Mouse (Mus musculus) limb, embryonic 10.5 days (tissue): ENCODE results near the gene Carmil1. TPM values are rescaled to one million over a fixed set of nuclear protein-coding genes. Genes with fewer than 3 reads are reported as not detected.

Experiments used
- DNase-seq: peaks from one replicate; pipeline ENCODE4 v3.0.0-alpha.2; 2017; ENCODE audit warnings: low spot score
- H3K27ac ChIP-seq: fragments of 300-500 bp; sonication (generic); 2 replicates; pipeline ENCODE4 v1.5.1; 2016; ENCODE audit warnings: mild to moderate bottlenecking
- H3K27me3 ChIP-seq: fragments of 300-500 bp; sonication (generic); 2 replicates; pipeline ENCODE4 v1.6.1; 2016; ENCODE audit warnings: low read depth, mild to moderate bottlenecking; ENCODE audit not compliant: poor library complexity, severe bottlenecking
- H3K36me3 ChIP-seq: fragments of 300-500 bp; sonication (generic); 2 replicates; pipeline ENCODE4 v1.6.1; 2016; ENCODE audit warnings: mild to moderate bottlenecking, moderate library complexity
- H3K4me1 ChIP-seq: fragments of 300-500 bp; sonication (generic); 2 replicates; pipeline ENCODE4 v1.6.1; 2016
- H3K4me3 ChIP-seq: fragments of 300-500 bp; sonication (generic); 2 replicates; pipeline ENCODE4 v1.5.1; 2016; ENCODE audit warnings: mild to moderate bottlenecking, moderate library complexity
- H3K9me3 ChIP-seq: fragments of 300-500 bp; sonication (generic); replicated peaks from 2 replicates; pipeline ENCODE4 v1.6.1; 2016; ENCODE audit warnings: mild to moderate bottlenecking
- WGBS: fragments of 180-500 bp; shearing (Covaris S2); methylation state at CpG from one replicate; pipeline ENCODE4 v1.1.7; 2016; 5-methylcytosine and 5-hydroxymethylcytosine counted together
- polyA plus RNA-seq: library from polyadenylated mRNA; unstranded; fragments of >200 nt; fragmentation: Nextera tagmentation; extraction: Ambion mirVana; gene quantifications from 2 replicates; pipeline ENCODE4 v1.2.1, GENCODE M21; 2016

The Carmil1 gene
- polyA plus RNA-seq, 1 experiment from 2014 or later: 33.1 TPM

GRCm38 (mm10) chr13:24230541-24231095 is 50.0 kb downstream of the Carmil1 start:
- no peak overlapping the region for H3K4me3 ChIP-seq
- DNase-seq: no peak
- H3K27ac ChIP-seq: no peak overlapping the region
- H3K4me1 ChIP-seq: no peaks in the 10 kb centered on the region
- H3K27me3 ChIP-seq: no peaks in the 10 kb centered on the region
- peaks cover 2% of the 10 kb centered on the region; the same call in 1 of the 2 replicates for H3K9me3 ChIP-seq
- WGBS: 88% methylated on average over 4 of the region's 4 CpGs
- H3K36me3 ChIP-seq: no peaks in the 10 kb centered on the region

DNA sequence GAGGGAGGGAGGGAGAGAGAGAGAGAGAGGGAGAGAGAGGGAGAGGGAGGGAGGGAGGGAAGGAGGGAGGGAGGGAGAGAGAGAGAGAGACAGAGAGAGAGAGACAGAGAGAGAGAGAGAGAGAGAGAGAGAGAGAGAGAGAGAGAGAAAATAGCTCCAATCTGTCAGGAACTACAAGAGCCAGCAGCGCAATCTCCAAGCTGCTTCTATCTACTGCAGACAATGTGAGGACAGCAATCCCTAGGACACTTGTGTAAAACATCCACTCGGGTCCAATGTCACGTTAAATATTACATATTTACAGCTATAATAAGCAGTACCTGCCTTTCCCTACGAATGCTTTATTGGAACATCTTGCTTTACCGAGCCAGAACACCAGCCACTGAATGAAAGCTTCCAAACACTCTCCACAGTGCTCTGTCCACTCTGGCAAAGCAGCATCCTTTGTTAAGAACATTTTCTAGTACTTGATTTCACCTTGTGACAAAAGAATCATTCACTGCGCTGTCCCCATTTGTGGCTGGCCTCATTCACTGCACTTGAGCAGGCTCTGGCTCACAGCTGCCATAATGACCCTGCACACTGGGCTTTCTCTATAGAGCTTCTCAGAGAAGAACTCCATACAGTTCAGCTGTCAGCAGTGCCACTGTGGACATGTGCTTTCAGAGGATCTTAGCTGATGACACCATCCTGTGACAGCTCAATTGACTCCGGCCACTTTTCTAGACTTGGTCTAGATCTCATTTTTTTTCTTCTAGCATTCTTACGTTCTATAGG is 57.0 kb downstream of the Carmil1 start:
- Histone ChIP-seq H3K4me1 (0 out of 2 replicates have a peak, but pooled peaks cover 6% of the 10 kb centered on the region), H3K9me3 (0 out of 2 replicates have a peak, but pooled peaks cover 2% of the 10 kb centered on the region), H3K27ac (no peak overlapping the region), H3K27me3 (no peaks in the 10 kb centered on the region), H3K4me3 (no peak overlapping the region), H3K36me3 (no peaks in the 10 kb centered on the region)
- WGBS: 90% methylated on average over 8 of the region's 8 CpGs
- no peak for DNase-seq

GRCm38 (mm10) chr13:24220441-24220970 is 60.1 kb downstream of the Carmil1 start:
- WGBS: 84% methylated on average over 3 of the region's 3 CpGs
- Histone ChIP-seq H3K27me3 (no peaks in the 10 kb centered on the region), H3K27ac (no peak overlapping the region), H3K4me3 (no peak overlapping the region), H3K36me3 (no peaks in the 10 kb centered on the region), H3K4me1 (0 out of 2 replicates have a peak, but pooled peaks cover 6% of the 10 kb centered on the region), H3K9me3 (no peaks in the 10 kb centered on the region)
- no peak for DNase-seq

DNA sequence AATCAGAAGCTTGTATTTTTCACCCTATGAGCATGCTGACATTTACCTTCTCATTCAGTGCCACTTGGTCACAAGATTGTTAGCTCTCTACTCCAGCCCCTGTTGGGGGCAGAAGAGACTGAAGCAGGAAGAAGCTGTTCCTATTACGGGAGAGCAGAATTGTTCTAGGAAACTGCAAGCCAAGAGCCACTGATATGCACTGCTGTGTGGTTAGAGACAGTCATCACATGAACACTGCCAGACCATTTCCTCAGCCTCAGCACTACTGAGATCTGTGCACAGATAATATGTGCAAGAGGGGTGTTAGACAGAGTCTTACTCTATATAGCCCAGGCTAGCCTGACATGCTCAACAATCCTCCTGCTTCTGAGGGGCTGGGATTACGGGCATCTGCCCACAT is 69.4 kb downstream of the Carmil1 start:
- no peak for DNase-seq
- H3K36me3 ChIP-seq: no peaks in the 10 kb centered on the region
- WGBS: 78% methylated on average over 2 of the region's 2 CpGs
- H3K27me3 ChIP-seq: no peaks in the 10 kb centered on the region
- H3K9me3 ChIP-seq: no peaks in the 10 kb centered on the region
- H3K4me1 ChIP-seq: 0 out of 2 replicates have a peak, but pooled peaks cover 4% of the 10 kb centered on the region
- no peak overlapping the region for H3K27ac ChIP-seq
- no peak overlapping the region for H3K4me3 ChIP-seq

GRCm38 (mm10) chr13:24206097-24206496 is 74.5 kb downstream of the Carmil1 start:
- Histone ChIP-seq H3K9me3 (no peaks in the 10 kb centered on the region), H3K4me3 (no peak overlapping the region), H3K4me1 (peaks cover 10% of the 10 kb centered on the region), H3K36me3 (no peaks in the 10 kb centered on the region), H3K27ac (no peak overlapping the region), H3K27me3 (no peaks in the 10 kb centered on the region)
- no peak for DNase-seq
- 85% methylated on average over 6 of the region's 6 CpGs for WGBS

GRCm38 (mm10) chr13:24202314-24202713 is 78.3 kb downstream of the Carmil1 start:
- WGBS: 90% methylated on average over 6 of the region's 6 CpGs

GRCm38 (mm10) chr13:24199861-24200543 is 80.6 kb downstream of the Carmil1 start:
- no peak overlapping the region for H3K4me3 ChIP-seq
- no peaks in the 10 kb centered on the region for H3K36me3 ChIP-seq
- H3K9me3 ChIP-seq: no peaks in the 10 kb centered on the region
- no peak overlapping the region for H3K27ac ChIP-seq
- H3K27me3 ChIP-seq: no peaks in the 10 kb centered on the region
- peaks cover 18% of the 10 kb centered on the region for H3K4me1 ChIP-seq
- DNase-seq: no peak
- WGBS: 62% methylated on average over 7 of the region's 7 CpGs

More at GRCm38 (mm10) chr13:24202314-24202713, 78.3 kb downstream of the Carmil1 start:
- no peaks in the 10 kb centered on the region for H3K9me3 ChIP-seq
- H3K4me1 ChIP-seq: peaks cover 18% of the 10 kb centered on the region
- no peaks in the 10 kb centered on the region for H3K27me3 ChIP-seq
- no peaks in the 10 kb centered on the region for H3K36me3 ChIP-seq
- no peak overlapping the region for H3K4me3 ChIP-seq
- DNase-seq: no peak
- no peak overlapping the region for H3K27ac ChIP-seq

DNA sequence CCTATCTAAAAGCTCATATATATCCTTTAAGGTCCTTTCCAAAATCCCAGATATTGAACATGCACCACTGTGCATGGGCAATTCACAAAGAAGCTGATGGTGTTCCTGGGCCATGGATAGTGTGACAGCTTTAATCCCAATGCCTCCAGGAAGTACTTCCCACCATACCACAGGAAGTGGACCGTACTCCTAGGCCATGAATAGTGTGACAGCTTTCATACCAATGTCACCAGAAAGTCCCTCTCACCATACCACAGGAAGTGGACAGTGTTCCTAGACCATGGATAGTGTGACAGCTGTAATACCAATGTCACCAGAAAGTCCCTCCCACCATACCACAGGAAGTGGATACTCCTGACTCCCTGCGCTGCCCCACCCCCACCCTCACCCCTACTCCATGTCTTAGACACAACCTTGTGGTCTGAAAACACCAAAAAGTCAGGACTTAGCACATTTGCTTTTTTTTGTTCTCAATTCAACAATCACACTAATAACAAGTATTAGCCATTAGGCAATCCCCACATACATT is 82.1 kb downstream of the Carmil1 start:
- H3K9me3 ChIP-seq: 0 out of 2 replicates have a peak, but pooled peaks cover 5% of the 10 kb centered on the region
- H3K36me3 ChIP-seq: no peaks in the 10 kb centered on the region
- no peak overlapping the region for H3K4me3 ChIP-seq
- H3K4me1 ChIP-seq: peaks cover 16% of the 10 kb centered on the region
- H3K27ac ChIP-seq: no peak overlapping the region
- DNase-seq: no peak
- 91% methylated on average over 2 of the region's 2 CpGs for WGBS
- no peaks in the 10 kb centered on the region for H3K27me3 ChIP-seq

GRCm38 (mm10) chr13:24195371-24195770 is 85.2 kb downstream of the Carmil1 start:
- no peak for DNase-seq

DNA sequence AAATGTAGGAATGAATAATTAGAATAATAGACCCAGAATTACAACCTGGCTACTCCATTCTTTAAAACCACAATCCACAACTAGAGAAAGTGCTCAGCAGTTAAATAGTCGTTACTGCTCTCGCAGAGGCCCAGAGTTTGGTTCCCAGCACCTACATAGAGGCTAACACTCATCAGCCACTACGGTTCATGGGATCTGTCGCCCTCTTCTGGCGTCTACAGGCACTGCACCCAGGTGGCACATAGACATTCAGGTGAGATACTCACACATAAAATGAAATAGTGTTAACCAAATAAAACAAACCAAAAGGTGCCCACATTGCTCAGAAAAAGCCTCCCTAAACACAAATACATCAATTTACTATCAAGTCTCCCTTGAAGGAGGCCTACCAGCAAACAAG is 86.6 kb downstream of the Carmil1 start:
- H3K4me1 ChIP-seq: no peaks in the 10 kb centered on the region; the same call in 1 of the 2 replicates
- no peaks in the 10 kb centered on the region for H3K36me3 ChIP-seq
- no peak overlapping the region for H3K27ac ChIP-seq
- H3K27me3 ChIP-seq: no peaks in the 10 kb centered on the region
- H3K9me3 ChIP-seq: 0 out of 2 replicates have a peak, but pooled peaks cover 5% of the 10 kb centered on the region
- DNase-seq: no peak
- WGBS: 83% methylated on average over 5 of the region's 5 CpGs
- no peak overlapping the region for H3K4me3 ChIP-seq

More at GRCm38 (mm10) chr13:24195371-24195770, 85.2 kb downstream of the Carmil1 start:
- Histone ChIP-seq H3K36me3 (no peaks in the 10 kb centered on the region), H3K4me3 (no peak overlapping the region), H3K9me3 (0 out of 2 replicates have a peak, but pooled peaks cover 5% of the 10 kb centered on the region), H3K27me3 (no peaks in the 10 kb centered on the region), H3K27ac (no peak overlapping the region), H3K4me1 (peaks cover 11% of the 10 kb centered on the region; the same call in 1 of the 2 replicates)
- WGBS: 87% methylated on average over 3 of the region's 3 CpGs

DNA sequence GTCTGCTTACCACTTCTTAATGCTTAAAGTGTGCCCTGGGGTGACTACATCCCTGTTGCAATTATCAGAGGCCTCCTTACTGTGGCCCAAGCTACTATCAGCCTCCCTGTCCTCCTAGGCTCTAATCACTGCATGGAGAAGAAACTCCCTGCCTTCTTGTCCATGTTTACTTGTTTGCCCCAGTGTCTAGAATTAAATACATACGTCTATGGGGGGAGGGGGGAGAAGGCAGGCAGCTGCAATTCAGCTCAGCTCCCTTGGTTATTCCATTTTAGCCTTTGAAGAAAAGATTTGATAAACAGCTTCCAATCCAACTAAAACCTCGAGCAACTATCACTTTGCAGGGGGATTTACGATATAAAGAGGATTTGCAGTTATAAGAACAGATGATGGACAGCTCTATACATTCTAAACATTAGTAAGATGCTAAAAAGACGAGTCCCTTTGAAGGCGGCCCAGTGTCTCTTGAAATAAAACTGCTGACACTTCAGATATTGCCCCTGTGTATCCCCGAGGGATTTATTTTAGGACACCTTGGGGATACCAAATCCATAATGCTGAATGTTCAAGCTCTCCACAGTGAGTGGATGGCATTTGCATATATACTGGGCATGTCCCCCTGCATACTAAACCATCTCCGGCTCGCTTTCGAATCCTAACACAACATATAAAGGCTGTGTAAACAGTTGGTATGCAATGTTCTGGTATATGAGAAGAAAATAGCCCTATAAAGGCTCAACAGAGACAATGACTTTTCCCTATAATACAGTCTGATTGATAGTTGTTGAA is 89.5 kb downstream of the Carmil1 start:
- DNase-seq: no peak
- H3K4me3 ChIP-seq: no peak overlapping the region
- H3K27me3 ChIP-seq: no peaks in the 10 kb centered on the region
- H3K27ac ChIP-seq: no peak overlapping the region
- no peaks in the 10 kb centered on the region for H3K36me3 ChIP-seq
- H3K9me3 ChIP-seq: 0 out of 2 replicates have a peak, but pooled peaks cover 5% of the 10 kb centered on the region
- 85% methylated on average over 9 of the region's 9 CpGs for WGBS
- H3K4me1 ChIP-seq: no peaks in the 10 kb centered on the region; the same call in 1 of the 2 replicates

DNA sequence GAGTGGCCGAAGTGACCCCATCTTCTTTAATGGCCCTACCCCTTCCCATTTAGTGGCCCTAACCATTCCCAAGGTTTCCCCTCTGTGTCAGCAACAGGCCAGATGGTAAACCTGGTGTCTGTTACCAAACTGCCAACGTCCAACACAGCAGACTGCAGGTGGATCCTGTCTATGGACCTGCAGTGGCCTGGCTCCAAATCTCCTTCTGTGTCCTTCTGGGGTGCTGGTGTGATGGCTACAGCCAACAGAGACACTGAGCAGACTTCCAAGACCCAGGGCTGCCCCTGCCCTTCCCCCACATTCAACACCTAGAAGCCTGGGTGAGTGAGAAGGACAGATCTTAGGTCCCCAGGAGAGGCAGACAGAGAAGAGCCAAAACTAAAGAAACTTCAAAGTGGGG is 93.6 kb downstream of the Carmil1 start:
- Histone ChIP-seq H3K27ac (no peak overlapping the region), H3K4me1 (no peaks in the 10 kb centered on the region; the same call in 1 of the 2 replicates), H3K27me3 (no peaks in the 10 kb centered on the region), H3K36me3 (no peaks in the 10 kb centered on the region), H3K4me3 (no peak overlapping the region), H3K9me3 (no peaks in the 10 kb centered on the region)
- no peak for DNase-seq
- 31% methylated on average over 2 of the region's 2 CpGs for WGBS
